In the genomic region with DNA sequence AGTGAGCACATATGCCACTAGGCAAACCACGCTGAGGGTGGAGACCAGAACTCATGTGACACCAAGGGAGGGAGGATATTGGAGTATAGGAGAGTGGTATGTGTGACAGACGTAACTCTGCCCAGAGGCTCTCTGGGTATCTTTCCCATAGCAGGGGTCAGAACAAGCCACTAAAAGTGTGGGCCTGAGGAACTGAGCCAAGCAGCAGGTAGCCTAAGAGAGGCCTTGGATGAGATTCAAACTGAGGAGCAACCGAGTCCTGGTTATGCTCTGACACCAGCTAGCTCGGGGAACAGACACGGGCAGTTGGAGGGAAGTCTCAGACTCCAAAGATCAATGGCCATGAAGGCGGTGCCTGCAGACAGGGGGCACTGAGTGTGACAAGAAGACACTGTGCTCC, we compare ENCODE assay signal across 15 mouse cellular contexts.
A peak's percentile ranks its signal among the peaks of the same experiment; 100 is the strongest.
DNase-seq lines count a peak whose midpoint lies in the region.
"Had no signal": no experiment of that assay in that cellular context is flagged by ENCODE, and none has a peak within 500 bp of the region (broad histone marks: within the 10 kb centered on the region; RNA-seq: fewer than 3 reads in every experiment).

No protein-coding gene starts in this region.

- peak; percentile 17 to 24 for DNase-seq in cerebellum, adult 18-20 months
- DNase-seq in cerebellum, adult 8-10 months, result no peak
- DNase-seq in cerebellum, adult 9-11 months, result peak; percentile 28
- DNase-seq in cerebellum, postnatal 4 days (ENCODE audit: low spot score in 2 of 2), result no peak
- DNase-seq in cerebellum, postnatal 10 days, result peak; percentile 34 to 40
- DNase-seq in cerebellum, postnatal 25 days, result peak; percentile 37 to 51
- no peak for DNase-seq in embryo, embryonic 11 days
- DNase-seq: adrenal gland, postnatal 10 days; adrenal gland, postnatal 36 days; B cell, adult 2 months; gastrocnemius, postnatal 10 days; gastrocnemius, postnatal 36 days; heart, postnatal 36 days; kidney, adult 11 months; kidney, adult 8-10 months had no signal

Comparison
In these comparisons a context has a peak if more than half of its experiments do, and no peak if none do; other contexts are left out.
1. DNase-seq: peak in cerebellum, adult 18-20 months (2 of 2), cerebellum, adult 9-11 months (single experiment), cerebellum, postnatal 10 days (2 of 2) and cerebellum, postnatal 25 days (2 of 2); none in cerebellum, adult 8-10 months (single experiment), cerebellum, postnatal 4 days (0 of 2) and embryo, embryonic 11 days (single experiment).